Mouse (Mus musculus): ENCODE results near the gene Shisa7.

- TF ChIP-seq CTCF (IDR thresholded peaks at IDR 0.05; ENCODE audit: extremely low read depth, insufficient read length, insufficient replicate concordance, low read depth, low read length) (no peak), POLR2A (IDR thresholded peaks at IDR 0.05; ENCODE audit: low read depth, low read length) (no peak)
Observed at GRCm38 (mm10) chr7:4886680-4887079, 42.2 kb upstream of the Shisa7 start.

Data from small intestine, adult 2 months (tissue).